In the genomic region with DNA sequence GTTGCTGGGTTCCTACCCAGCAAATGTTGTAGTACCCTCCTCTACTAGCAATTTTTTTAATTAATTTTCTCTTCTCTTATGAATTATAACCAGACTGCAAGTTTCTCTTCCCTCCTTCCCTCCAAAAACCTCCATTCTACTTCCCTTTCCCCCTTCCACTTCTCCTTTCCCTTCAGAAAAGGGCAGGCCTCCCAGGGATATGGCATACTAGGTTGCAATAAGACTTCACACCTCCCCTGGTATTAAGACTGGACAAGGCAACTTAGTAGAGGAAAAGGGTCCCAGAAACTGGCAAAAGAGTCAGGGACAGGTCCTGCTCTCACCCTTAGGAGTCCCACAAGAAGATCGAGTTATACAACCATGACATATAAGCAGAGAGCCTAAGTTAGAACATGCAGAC, we compare ENCODE assay signal across 27 mouse cellular contexts. TPM values are rescaled to one million over a fixed set of nuclear protein-coding genes. Genes with fewer than 3 reads are reported as not detected.
"Had no signal": no experiment of that assay in that cellular context is flagged by ENCODE, and none has a peak within 500 bp of the region (broad histone marks: within the 10 kb centered on the region; RNA-seq: fewer than 3 reads in every experiment).

No protein-coding gene starts in this region.

- H3K4me1 ChIP-seq: kidney, embryonic 15.5 days; limb, embryonic 12.5 days; limb, embryonic 15.5 days; megakaryocyte, embryonic 14.5 days; midbrain, embryonic 10.5 days had no signal

- H3K4me3 ChIP-seq: kidney, embryonic 15.5 days; limb, embryonic 12.5 days; limb, embryonic 15.5 days; megakaryocyte, embryonic 14.5 days; midbrain, embryonic 10.5 days; myocyte had no signal

- H3K27ac ChIP-seq: kidney, embryonic 15.5 days; limb, embryonic 12.5 days; limb, embryonic 15.5 days; liver, embryonic 14.5 days; midbrain, embryonic 10.5 days had no signal

- DNase-seq: kidney, adult 11 months; kidney, adult 8-10 months; kidney, postnatal 10 days; kidney, postnatal 36 days; left cerebral cortex, postnatal 4 days; liver, postnatal 0 days; lung, embryonic 14.5 days; midbrain, embryonic 14.5 days; thymus, adult 2 months; thymus, postnatal 36 days had no signal

- ATAC-seq: liver, postnatal 0 days; lung, postnatal 0 days had no signal

RNA-seq across cellular contexts. Expression of a gene that starts 20.0 kb away (rescaled TPM):
- total RNA-seq: layer of hippocampus, adult 8-10 months; layer of hippocampus, postnatal 14 days; left cerebral cortex, postnatal 14 days; left cerebral cortex, postnatal 4 days had no signal
- polyA plus RNA-seq: kidney, embryonic 15.5 days; limb, embryonic 12.5 days; limb, embryonic 15.5 days; liver, embryonic 11.5 days; lung, embryonic 14.5 days; midbrain, embryonic 10.5 days; midbrain, embryonic 14.5 days; neural tube, embryonic 11.5 days; neural tube, embryonic 14.5 days had no signal

RNA-seq across cellular contexts. Expression of a gene that starts 43.1 kb away (rescaled TPM):
- total RNA-seq: layer of hippocampus, adult 8-10 months; layer of hippocampus, postnatal 14 days; left cerebral cortex, adult 8-10 months; left cerebral cortex, postnatal 14 days; left cerebral cortex, postnatal 4 days had no signal
- polyA plus RNA-seq: kidney, embryonic 15.5 days; limb, embryonic 12.5 days; limb, embryonic 15.5 days; liver, embryonic 11.5 days; liver, embryonic 14.5 days; liver, postnatal 0 days; lung, embryonic 14.5 days; lung, postnatal 0 days; midbrain, embryonic 10.5 days; midbrain, embryonic 14.5 days; neural tube, embryonic 11.5 days; neural tube, embryonic 14.5 days; spleen, adult 2 months; urinary bladder, adult 2 months had no signal
